Mouse (Mus musculus): ENCODE results near the gene Col6a5. TPM values are rescaled to one million over a fixed set of nuclear protein-coding genes. Genes with fewer than 3 reads are reported as not detected.

Gene Col6a5
- polyA plus RNA-seq (2015; fragmentation: Nextera tagmentation; extraction: Ambion mirVana), result 0.41 TPM in 2 replicates

- Histone ChIP-seq H3K27me3 (ENCODE audit: insufficient read depth, low read length) (no peaks in the 10 kb centered on the region), H3K4me3 (ENCODE audit: low read length) (no peak within 1 kb of the TSS), H3K27ac (ENCODE audit: low read length) (no peak within 1 kb of the TSS), H3K9ac (replicated peaks; ENCODE audit: low read length) (no peak within 1 kb of the TSS), H3K36me3 (ENCODE audit: insufficient read depth, low read length) (no peaks in the 10 kb centered on the region), H3K4me2 (replicated peaks; ENCODE audit: low read depth, low read length) (no peak within 1 kb of the TSS), H3K9me3 (ENCODE audit: low read length) (no peaks in the 10 kb centered on the region), H3K4me1 (ENCODE audit: insufficient read depth, low read length) (0 out of 2 replicates have a peak, but pooled peaks cover 8% of the 10 kb centered on the region)
- ATAC-seq (ENCODE audit: low FRiP score, low TSS enrichment), result 0 out of 2 replicates have a peak, but pooled peaks have one; percentile 15
- 13% methylated on average over 13 of the region's 13 CpGs for WGBS
These were observed at the start of gene Col6a5 for GRCm38 (mm10) chr9:105960533-105960932. TSS of gene Col6a5 (minus strand) at chr9:105960643.

GRCm38 (mm10) chr9:105997955-105998354 is 37.5 kb upstream of the Col6a5 start:
- Histone ChIP-seq H3K4me1 (ENCODE audit: insufficient read depth, low read length) (no peaks in the 10 kb centered on the region), H3K27ac (ENCODE audit: low read length) (no peak overlapping the region), H3K4me3 (ENCODE audit: low read length) (no peak overlapping the region), H3K36me3 (ENCODE audit: insufficient read depth, low read length) (no peaks in the 10 kb centered on the region), H3K4me2 (replicated peaks; ENCODE audit: low read depth, low read length) (no peak overlapping the region), H3K9me3 (ENCODE audit: low read length) (no peaks in the 10 kb centered on the region), H3K9ac (replicated peaks; ENCODE audit: low read length) (no peak overlapping the region), H3K27me3 (ENCODE audit: insufficient read depth, low read length) (no peaks in the 10 kb centered on the region)
- 54% methylated on average over 11 of the region's 11 CpGs for WGBS
- ATAC-seq (ENCODE audit: low FRiP score, low TSS enrichment), result no peak

GRCm38 (mm10) chr9:105992425-105992824 is 32.0 kb upstream of the Col6a5 start:
- no peak overlapping the region for H3K9ac ChIP-seq (replicated peaks; ENCODE audit: low read length)
- H3K27me3 ChIP-seq (ENCODE audit: insufficient read depth, low read length), result no peaks in the 10 kb centered on the region
- WGBS, result 73% methylated on average over 6 of the region's 6 CpGs
- H3K4me3 ChIP-seq (ENCODE audit: low read length), result no peak overlapping the region
- no peaks in the 10 kb centered on the region for H3K9me3 ChIP-seq (ENCODE audit: low read length)
- no peaks in the 10 kb centered on the region for H3K4me1 ChIP-seq (ENCODE audit: insufficient read depth, low read length)
- no peaks in the 10 kb centered on the region for H3K36me3 ChIP-seq (ENCODE audit: insufficient read depth, low read length)
- H3K27ac ChIP-seq (ENCODE audit: low read length), result no peak overlapping the region
- ATAC-seq (ENCODE audit: low FRiP score, low TSS enrichment), result no peak
- H3K4me2 ChIP-seq (replicated peaks; ENCODE audit: low read depth, low read length), result no peak overlapping the region

GRCm38 (mm10) chr9:105990099-105990498 is 29.7 kb upstream of the Col6a5 start:
- Histone ChIP-seq H3K9ac (replicated peaks; ENCODE audit: low read length) (no peak overlapping the region), H3K4me1 (ENCODE audit: insufficient read depth, low read length) (no peaks in the 10 kb centered on the region), H3K27ac (ENCODE audit: low read length) (no peak overlapping the region), H3K36me3 (ENCODE audit: insufficient read depth, low read length) (no peaks in the 10 kb centered on the region), H3K4me2 (replicated peaks; ENCODE audit: low read depth, low read length) (no peak overlapping the region), H3K4me3 (ENCODE audit: low read length) (no peak overlapping the region), H3K9me3 (ENCODE audit: low read length) (no peaks in the 10 kb centered on the region), H3K27me3 (ENCODE audit: insufficient read depth, low read length) (no peaks in the 10 kb centered on the region)
- ATAC-seq (ENCODE audit: low FRiP score, low TSS enrichment), result 0 out of 2 replicates have a peak, but pooled peaks have one; percentile 39
- WGBS, result 41% methylated on average over 6 of the region's 6 CpGs

- Histone ChIP-seq H3K9ac (replicated peaks; ENCODE audit: low read length) (no peak overlapping the region), H3K4me1 (ENCODE audit: insufficient read depth, low read length) (no peaks in the 10 kb centered on the region), H3K9me3 (ENCODE audit: low read length) (no peaks in the 10 kb centered on the region), H3K36me3 (ENCODE audit: insufficient read depth, low read length) (no peaks in the 10 kb centered on the region), H3K4me2 (replicated peaks; ENCODE audit: low read depth, low read length) (no peak overlapping the region), H3K4me3 (ENCODE audit: low read length) (no peak overlapping the region), H3K27ac (ENCODE audit: low read length) (no peak overlapping the region), H3K27me3 (ENCODE audit: insufficient read depth, low read length) (no peaks in the 10 kb centered on the region)
- WGBS, result 84% methylated on average over 6 of the region's 6 CpGs
- ATAC-seq (ENCODE audit: low FRiP score, low TSS enrichment), result no peak
These were observed 29.0 kb upstream of the Col6a5 start for GRCm38 (mm10) chr9:105989468-105989867.

DNA sequence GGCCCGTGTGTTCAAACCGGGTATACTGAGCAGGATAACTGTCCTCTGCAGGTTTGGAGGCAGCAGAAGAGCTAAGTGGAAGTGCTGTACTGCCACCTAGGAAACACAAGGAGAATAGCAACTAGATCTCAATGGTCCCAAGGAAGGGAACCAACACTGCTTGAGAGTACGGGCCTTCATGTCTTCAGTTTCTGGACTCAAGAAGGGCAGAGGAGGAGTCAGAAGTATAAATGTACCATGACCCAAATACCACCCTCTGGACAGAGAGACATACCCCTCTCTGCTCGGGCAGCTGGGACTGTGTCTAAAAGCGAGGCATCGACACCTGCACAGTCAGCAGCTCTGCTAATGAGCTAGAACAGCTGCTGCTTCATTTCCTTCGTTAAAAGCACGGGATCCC is 27.7 kb upstream of the Col6a5 start:
- ATAC-seq (ENCODE audit: low FRiP score, low TSS enrichment), result no peak
- WGBS, result 64% methylated on average over 8 of the region's 8 CpGs

GRCm38 (mm10) chr9:105984931-105985519 is 24.6 kb upstream of the Col6a5 start:
- no peaks in the 10 kb centered on the region for H3K27me3 ChIP-seq (ENCODE audit: insufficient read depth, low read length)
- WGBS, result 35% methylated on average over 10 of the region's 10 CpGs
- no peak overlapping the region for H3K4me3 ChIP-seq (ENCODE audit: low read length)
- no peaks in the 10 kb centered on the region for H3K4me1 ChIP-seq (ENCODE audit: insufficient read depth, low read length)
- ATAC-seq (ENCODE audit: low FRiP score, low TSS enrichment), result no peak
- H3K36me3 ChIP-seq (ENCODE audit: insufficient read depth, low read length), result no peaks in the 10 kb centered on the region
- no peak overlapping the region for H3K9ac ChIP-seq (replicated peaks; ENCODE audit: low read length)
- H3K9me3 ChIP-seq (ENCODE audit: low read length), result no peaks in the 10 kb centered on the region
- H3K27ac ChIP-seq (ENCODE audit: low read length), result no peak overlapping the region
- H3K4me2 ChIP-seq (replicated peaks; ENCODE audit: low read depth, low read length), result 0 out of 2 replicates have a peak overlapping the region, but pooled peaks have one; percentile 11

More for the DNA sequence above, 27.7 kb upstream of the Col6a5 start:
- Histone ChIP-seq H3K4me1 (ENCODE audit: insufficient read depth, low read length) (no peaks in the 10 kb centered on the region), H3K9me3 (ENCODE audit: low read length) (no peaks in the 10 kb centered on the region), H3K27ac (ENCODE audit: low read length) (no peak overlapping the region), H3K4me3 (ENCODE audit: low read length) (no peak overlapping the region), H3K27me3 (ENCODE audit: insufficient read depth, low read length) (no peaks in the 10 kb centered on the region), H3K9ac (replicated peaks; ENCODE audit: low read length) (no peak overlapping the region), H3K4me2 (replicated peaks; ENCODE audit: low read depth, low read length) (no peak overlapping the region), H3K36me3 (ENCODE audit: insufficient read depth, low read length) (no peaks in the 10 kb centered on the region)

DNA sequence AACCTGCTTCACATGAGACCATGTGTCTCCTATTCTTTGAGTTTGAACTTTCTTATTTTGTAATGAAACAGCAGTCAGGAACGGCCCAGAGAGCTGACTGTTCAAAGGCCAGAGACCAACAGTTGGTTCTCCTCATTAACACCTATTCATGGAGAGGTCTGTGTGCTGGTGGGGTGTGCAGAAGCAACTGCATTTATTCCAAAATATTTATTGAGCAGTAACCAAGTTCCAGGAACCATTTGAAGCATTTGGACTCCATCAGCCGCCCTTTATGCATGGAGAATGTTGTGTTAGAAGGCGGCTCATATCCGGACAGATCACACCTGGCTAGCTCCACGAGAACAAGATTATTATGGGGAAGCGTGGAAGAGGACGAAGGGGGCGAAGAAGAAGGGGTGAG is 18.0 kb upstream of the Col6a5 start:
- Histone ChIP-seq H3K36me3 (ENCODE audit: insufficient read depth, low read length) (no peaks in the 10 kb centered on the region), H3K27me3 (ENCODE audit: insufficient read depth, low read length) (no peaks in the 10 kb centered on the region; the same call in 1 of the 2 replicates), H3K4me2 (replicated peaks; ENCODE audit: low read depth, low read length) (no peak overlapping the region), H3K4me3 (ENCODE audit: low read length) (no peak overlapping the region), H3K4me1 (ENCODE audit: insufficient read depth, low read length) (no peaks in the 10 kb centered on the region), H3K9ac (replicated peaks; ENCODE audit: low read length) (no peak overlapping the region), H3K9me3 (ENCODE audit: low read length) (peaks cover 4% of the 10 kb centered on the region; the same call in 1 of the 2 replicates), H3K27ac (ENCODE audit: low read length) (no peak overlapping the region)
- 87% methylated on average over 8 of the region's 8 CpGs for WGBS
- ATAC-seq (ENCODE audit: low FRiP score, low TSS enrichment), result no peak

DNA sequence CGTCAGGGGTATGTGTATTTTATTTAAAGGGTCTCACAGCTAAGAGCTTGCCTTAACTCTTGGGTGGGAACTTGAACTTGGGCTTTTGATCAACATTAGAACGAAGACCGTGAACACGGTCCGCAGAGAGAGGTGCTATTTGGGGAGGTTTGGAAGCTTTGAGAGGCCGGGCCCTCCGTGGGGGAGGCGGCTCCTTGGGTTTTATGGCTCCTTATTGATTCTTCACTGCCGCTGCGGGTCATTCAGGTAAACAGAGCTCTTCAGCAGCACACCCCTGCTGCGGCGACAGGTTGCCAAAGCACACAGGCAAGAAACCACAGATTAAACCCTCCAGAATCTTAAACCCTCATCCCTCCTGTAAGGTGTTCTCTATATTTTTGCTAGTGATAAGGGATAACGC is 16.4 kb upstream of the Col6a5 start:
- Histone ChIP-seq H3K4me2 (replicated peaks; ENCODE audit: low read depth, low read length) (no peak overlapping the region), H3K4me3 (ENCODE audit: low read length) (no peak overlapping the region), H3K27me3 (ENCODE audit: insufficient read depth, low read length) (no peaks in the 10 kb centered on the region; the same call in 1 of the 2 replicates), H3K9ac (replicated peaks; ENCODE audit: low read length) (no peak overlapping the region), H3K27ac (ENCODE audit: low read length) (no peak overlapping the region), H3K36me3 (ENCODE audit: insufficient read depth, low read length) (no peaks in the 10 kb centered on the region), H3K9me3 (ENCODE audit: low read length) (peaks cover 4% of the 10 kb centered on the region; the same call in 1 of the 2 replicates), H3K4me1 (ENCODE audit: insufficient read depth, low read length) (no peaks in the 10 kb centered on the region)
- ATAC-seq (ENCODE audit: low FRiP score, low TSS enrichment), result no peak
- 7% methylated on average over 13 of the region's 13 CpGs for WGBS

DNA sequence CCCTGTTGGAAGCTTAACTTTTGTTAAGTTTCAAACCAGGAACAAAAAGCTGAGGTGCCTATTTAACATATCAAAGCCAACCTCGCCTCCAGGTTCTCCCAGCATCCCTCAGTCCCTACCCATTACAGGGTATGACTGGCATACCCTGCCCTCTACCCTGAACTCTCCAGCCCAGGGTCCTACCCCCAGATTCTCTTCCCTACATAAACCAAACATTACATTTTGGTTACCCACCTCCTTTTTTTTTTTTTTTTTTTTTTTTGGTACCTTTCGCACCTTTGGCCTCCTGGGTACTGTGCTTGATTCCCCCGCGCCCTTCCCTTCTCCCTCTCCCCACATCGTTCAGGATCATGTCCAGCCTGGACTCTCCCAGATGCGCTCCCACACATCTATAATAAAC is 15.9 kb upstream of the Col6a5 start:
- Histone ChIP-seq H3K9me3 (ENCODE audit: low read length) (peaks cover 4% of the 10 kb centered on the region; the same call in 1 of the 2 replicates), H3K27me3 (ENCODE audit: insufficient read depth, low read length) (no peaks in the 10 kb centered on the region; the same call in 1 of the 2 replicates), H3K4me3 (ENCODE audit: low read length) (no peak overlapping the region), H3K9ac (replicated peaks; ENCODE audit: low read length) (no peak overlapping the region), H3K4me2 (replicated peaks; ENCODE audit: low read depth, low read length) (no peak overlapping the region), H3K27ac (ENCODE audit: low read length) (no peak overlapping the region), H3K4me1 (ENCODE audit: insufficient read depth, low read length) (no peaks in the 10 kb centered on the region), H3K36me3 (ENCODE audit: insufficient read depth, low read length) (no peaks in the 10 kb centered on the region)
- no peak for ATAC-seq (ENCODE audit: low FRiP score, low TSS enrichment)
- 33% methylated on average over 6 of the region's 6 CpGs for WGBS

All from kidney, embryonic 16.5 days (tissue).